Mouse (Mus musculus): Measurements from ENCODE around the gene Trmt112. TPM values are rescaled to one million over a fixed set of nuclear protein-coding genes. Genes with fewer than 3 reads are reported as not detected.

Gene Trmt112
- polyA plus RNA-seq, 1 experiment: 74.9 TPM

DNA sequence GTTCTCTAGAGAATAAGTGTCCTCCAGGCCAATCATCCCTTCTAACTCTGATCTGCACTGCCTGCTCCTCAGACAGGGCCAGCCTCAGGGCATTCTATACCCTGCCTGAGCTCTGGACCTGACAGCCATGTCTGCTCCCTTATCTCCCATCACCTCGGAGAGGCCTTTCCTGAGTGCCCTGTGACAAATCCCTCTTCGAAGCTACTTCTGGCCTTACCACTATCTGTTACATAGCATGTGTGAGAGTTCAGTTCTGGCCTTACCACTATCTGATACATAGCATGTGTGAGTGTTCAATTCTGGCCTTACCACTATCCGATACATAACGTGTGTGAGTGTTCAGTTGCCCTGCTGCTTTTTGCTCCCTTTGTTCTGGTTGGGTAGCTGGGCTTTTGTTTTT lies 5.8 kb downstream of the Trmt112 start:
- Histone ChIP-seq H3K27ac (ENCODE audit: insufficient read depth, low read length) (no peak overlapping the region), H3K4me3 (ENCODE audit: insufficient read depth, low read length) (no peak overlapping the region), H3K4me1 (ENCODE audit: control insufficient read depth, insufficient read depth, low read length) (peaks cover 5% of the 10 kb centered on the region; the same call in 1 of the 2 replicates)
- no peak for TF ChIP-seq CTCF (IDR thresholded peaks at IDR 0.05; ENCODE audit: borderline replicate concordance, insufficient read depth, low read length)
- no peak for TF ChIP-seq POLR2A (IDR thresholded peaks at IDR 0.05; ENCODE audit: low read depth, low read length)

DNA sequence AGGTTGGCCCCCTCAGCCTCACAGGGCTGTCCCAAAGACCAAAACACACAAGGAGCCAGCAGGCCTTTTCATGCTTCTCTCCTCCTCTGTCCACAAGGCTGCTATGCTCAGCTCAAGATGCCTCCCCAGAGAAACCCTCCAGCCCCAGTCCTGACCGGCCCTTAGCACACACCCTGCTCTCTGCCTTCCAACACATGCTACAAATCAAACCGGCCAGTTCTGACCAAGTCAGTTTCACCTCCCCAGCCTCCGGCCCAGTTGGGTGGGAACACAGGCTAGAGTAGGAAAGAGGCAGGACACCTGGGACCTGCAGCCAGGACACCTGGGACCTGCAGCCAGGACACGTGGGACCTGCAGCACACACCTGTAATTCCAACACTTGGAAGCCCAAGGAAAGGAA lies 7.0 kb downstream of the Trmt112 start:
- H3K27ac ChIP-seq (ENCODE audit: insufficient read depth, low read length): no peak overlapping the region
- TF ChIP-seq POLR2A (IDR thresholded peaks at IDR 0.05; ENCODE audit: low read depth, low read length): no peak

DNA sequence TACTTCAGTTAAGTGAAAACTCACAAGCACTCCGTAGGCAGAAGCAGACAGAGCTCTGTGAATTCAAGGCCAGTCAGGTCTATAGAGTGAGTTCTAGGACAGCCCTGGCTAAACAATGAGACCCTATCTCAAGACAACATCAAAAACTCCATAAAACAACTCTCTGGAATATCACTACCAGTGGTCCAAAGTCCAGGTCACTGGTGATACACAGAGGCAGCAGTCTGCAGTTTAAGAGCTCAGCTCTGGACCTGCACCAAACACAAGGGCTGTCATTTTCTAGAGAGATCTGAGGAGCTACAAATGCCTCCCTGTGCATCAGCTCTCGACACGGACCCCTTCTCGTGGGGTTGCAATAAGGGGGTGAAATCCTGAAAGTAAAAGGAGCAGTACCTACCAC lies 8.8 kb downstream of the Trmt112 start:
- TF ChIP-seq POLR2A (IDR thresholded peaks at IDR 0.05; ENCODE audit: low read depth, low read length): no peak
- no peak for TF ChIP-seq CTCF (IDR thresholded peaks at IDR 0.05; ENCODE audit: borderline replicate concordance, insufficient read depth, low read length)
- Histone ChIP-seq H3K4me3 (ENCODE audit: insufficient read depth, low read length) (no peak overlapping the region), H3K4me1 (ENCODE audit: control insufficient read depth, insufficient read depth, low read length) (peaks cover 11% of the 10 kb centered on the region; the same call in 1 of the 2 replicates), H3K27ac (ENCODE audit: insufficient read depth, low read length) (no peak overlapping the region)

More for the DNA sequence above, 7.0 kb downstream of the Trmt112 start:
- H3K4me1 ChIP-seq (ENCODE audit: control insufficient read depth, insufficient read depth, low read length): peaks cover 8% of the 10 kb centered on the region; the same call in 1 of the 2 replicates
- no peak overlapping the region for H3K4me3 ChIP-seq (ENCODE audit: insufficient read depth, low read length)

DNA sequence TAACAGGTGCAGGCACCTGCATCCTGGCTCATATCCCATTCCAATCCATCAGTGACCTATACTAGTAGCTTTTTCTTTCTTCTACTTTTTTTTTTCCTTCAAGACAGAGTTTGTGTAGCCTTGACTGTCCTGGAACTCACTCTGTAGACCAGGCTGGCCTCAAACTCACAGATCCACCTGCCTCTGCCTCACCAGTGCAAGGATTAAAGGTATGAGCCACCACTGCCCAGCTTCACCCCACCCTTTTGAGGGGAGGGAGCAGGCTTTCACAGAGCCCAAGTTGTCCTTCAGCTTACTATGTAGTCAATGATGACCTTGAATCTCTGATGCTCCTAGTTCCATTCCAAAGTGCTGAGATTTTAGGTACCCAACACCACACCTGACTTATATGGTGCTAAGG lies 9.9 kb downstream of the Trmt112 start:
- H3K4me3 ChIP-seq (ENCODE audit: insufficient read depth, low read length): no peak overlapping the region
- peaks cover 11% of the 10 kb centered on the region; the same call in 1 of the 2 replicates for H3K4me1 ChIP-seq (ENCODE audit: control insufficient read depth, insufficient read depth, low read length)
- TF ChIP-seq POLR2A (IDR thresholded peaks at IDR 0.05; ENCODE audit: low read depth, low read length) (no peak), CTCF (IDR thresholded peaks at IDR 0.05; ENCODE audit: borderline replicate concordance, insufficient read depth, low read length) (no peak)
- H3K27ac ChIP-seq (ENCODE audit: insufficient read depth, low read length): no peak overlapping the region

DNA sequence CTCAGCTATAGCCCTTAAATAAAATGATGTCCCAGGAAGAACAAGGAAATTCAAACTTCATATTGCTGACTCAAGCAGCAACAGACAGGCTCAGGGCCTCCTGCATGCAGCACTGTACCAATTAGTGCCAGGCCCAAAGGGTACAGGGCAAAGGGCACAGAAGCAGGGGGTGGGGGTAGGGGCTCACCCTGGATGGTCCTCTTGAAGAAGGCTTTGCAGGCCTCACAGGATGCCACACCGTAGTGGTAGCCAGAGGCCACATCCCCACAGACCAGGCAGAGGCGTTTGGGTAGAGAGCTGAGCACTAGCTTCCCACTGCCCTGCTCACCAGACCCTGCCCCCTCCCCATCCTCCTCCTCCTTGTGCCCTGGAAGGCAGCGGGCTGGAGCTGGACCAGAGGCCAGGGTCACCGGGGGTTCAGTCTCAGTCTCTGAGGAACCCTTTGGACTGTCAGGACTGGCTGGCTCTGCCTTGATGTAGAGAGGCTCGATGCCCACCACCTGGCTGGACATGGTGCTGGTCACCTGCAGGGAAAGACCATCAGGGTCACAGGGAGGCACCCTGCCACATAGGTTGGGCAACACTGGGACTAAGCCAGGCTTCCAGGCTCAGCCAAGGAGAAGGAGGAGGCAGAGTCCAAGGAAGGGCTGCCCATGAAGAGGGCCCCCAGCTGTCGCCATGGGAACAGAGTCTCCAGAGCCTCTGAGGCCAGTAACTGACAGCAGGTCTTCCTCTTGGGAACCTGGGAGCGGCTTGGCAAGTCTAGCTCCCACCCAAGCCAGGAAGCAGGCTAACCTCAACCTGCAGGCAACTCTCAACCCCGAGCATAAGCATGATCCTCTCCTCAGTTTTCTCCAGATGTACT lies 10.6 kb downstream of the Trmt112 start:
- Histone ChIP-seq H3K4me3 (ENCODE audit: insufficient read depth, low read length) (peak overlapping the region; percentile 84), H3K4me1 (ENCODE audit: control insufficient read depth, insufficient read depth, low read length) (peaks cover 11% of the 10 kb centered on the region; the same call in 1 of the 2 replicates), H3K27ac (ENCODE audit: insufficient read depth, low read length) (no peak overlapping the region)
- TF ChIP-seq POLR2A (IDR thresholded peaks at IDR 0.05; ENCODE audit: low read depth, low read length) (no peak), CTCF (IDR thresholded peaks at IDR 0.05; ENCODE audit: borderline replicate concordance, insufficient read depth, low read length) (no peak)

DNA sequence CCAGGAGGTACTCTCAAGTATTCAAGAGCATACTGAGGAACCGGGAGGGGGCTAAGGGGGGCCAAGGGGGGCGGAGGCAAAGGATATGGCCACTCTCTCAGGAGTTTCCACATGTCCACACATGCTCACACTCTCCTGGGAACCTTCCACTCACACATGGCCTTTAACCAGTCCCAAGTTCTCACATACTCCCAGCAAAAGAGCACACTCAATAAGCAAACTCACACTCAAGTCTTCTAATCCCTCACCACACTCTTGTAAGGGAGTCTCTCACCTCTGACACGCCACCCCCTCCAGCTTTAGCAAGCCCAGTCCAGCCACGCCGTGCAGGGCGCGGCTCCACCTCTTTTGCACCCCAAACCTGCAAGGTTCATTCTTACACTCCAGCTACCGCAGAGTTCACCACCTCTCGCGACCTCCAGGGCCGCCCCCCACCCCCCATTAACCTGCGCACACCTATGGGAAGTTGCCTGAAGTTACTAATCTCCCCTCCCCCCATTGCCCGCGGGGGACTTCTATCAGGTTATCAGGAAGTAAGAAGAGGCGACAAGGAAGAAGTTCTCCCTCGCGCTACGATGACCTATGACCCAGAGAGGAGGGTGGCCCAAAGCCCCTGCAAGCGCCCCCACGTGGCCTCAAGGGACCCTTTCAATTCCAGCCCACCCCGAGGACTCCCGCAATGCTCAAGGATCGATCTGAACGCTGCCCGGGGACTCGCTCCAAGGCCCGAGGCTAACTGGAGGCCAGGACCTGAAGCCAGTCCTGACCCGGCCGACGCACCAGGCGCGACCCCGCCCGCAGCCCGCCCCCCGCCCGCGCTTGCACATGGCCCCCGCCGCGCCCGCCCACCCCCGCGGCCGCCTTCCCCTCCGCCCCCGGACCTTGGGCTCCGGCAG lies 11.5 kb downstream of the Trmt112 start:
- TF ChIP-seq CTCF (IDR thresholded peaks at IDR 0.05; ENCODE audit: borderline replicate concordance, insufficient read depth, low read length) (no peak), POLR2A (IDR thresholded peaks at IDR 0.05; ENCODE audit: low read depth, low read length) (peak; percentile 55)
- H3K27ac ChIP-seq (ENCODE audit: insufficient read depth, low read length): peak overlapping the region; percentile 37
- peaks cover 11% of the 10 kb centered on the region; the same call in 1 of the 2 replicates for H3K4me1 ChIP-seq (ENCODE audit: control insufficient read depth, insufficient read depth, low read length)
- H3K4me3 ChIP-seq (ENCODE audit: insufficient read depth, low read length): peak overlapping the region; percentile 84

DNA sequence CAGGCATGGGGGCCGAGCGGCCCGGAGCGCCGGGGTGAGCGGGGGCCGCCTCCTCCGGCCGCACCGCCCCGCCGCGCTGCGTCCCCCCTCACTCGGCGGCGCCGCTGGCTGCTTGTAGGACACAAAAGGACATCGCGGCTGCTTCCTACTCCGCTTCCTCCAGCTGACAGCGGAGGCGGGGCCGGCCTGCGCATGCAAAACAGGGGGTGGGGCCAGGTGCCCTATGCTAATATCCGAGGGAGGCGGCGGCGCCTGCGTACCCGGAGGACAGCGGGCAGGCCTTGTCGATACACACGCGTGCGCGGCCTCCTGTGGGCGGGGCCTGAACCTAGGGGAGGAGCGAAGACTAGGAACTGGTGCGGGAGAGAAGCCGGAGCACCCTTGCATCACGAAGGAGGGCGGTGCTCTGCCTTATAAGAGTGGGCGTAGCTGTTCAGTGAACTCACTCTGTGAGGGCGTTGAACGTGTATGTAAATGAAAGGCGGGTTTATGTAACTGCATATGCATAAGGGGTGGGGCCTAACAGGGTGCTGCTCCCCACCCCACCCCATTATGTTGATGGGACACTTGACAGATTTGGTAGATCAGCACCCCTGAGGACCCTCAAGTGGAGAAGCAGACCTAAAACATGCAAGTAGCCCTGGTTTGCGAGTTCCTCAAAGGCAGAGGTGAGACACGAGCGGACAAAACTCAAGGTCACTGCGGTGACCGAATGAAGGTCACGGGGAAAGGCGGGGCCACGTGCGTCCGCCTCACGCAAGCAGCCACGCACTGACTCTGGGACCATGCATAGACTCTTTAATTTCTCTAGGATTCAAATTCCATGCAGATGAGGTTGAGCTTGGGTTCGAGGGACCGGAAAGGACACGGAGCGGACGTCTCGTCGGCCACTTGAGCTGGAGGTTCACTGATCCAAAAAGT lies 12.4 kb downstream of the Trmt112 start, which contains the start of gene Esrra:
Esrra (minus strand) TSS at position 167 of the 921 bp plus-strand sequence.
- H3K4me1 ChIP-seq (ENCODE audit: control insufficient read depth, insufficient read depth, low read length): peaks cover 11% of the 10 kb centered on the region; the same call in 1 of the 2 replicates
- H3K27ac ChIP-seq (ENCODE audit: insufficient read depth, low read length): peak within 1 kb of the TSS; percentile 37
- H3K4me3 ChIP-seq (ENCODE audit: insufficient read depth, low read length): peak within 1 kb of the TSS; percentile 84
- TF ChIP-seq CTCF (IDR thresholded peaks at IDR 0.05; ENCODE audit: borderline replicate concordance, insufficient read depth, low read length): no peak
- peak; percentile 33 for TF ChIP-seq POLR2A (IDR thresholded peaks at IDR 0.05; ENCODE audit: low read depth, low read length)

DNA sequence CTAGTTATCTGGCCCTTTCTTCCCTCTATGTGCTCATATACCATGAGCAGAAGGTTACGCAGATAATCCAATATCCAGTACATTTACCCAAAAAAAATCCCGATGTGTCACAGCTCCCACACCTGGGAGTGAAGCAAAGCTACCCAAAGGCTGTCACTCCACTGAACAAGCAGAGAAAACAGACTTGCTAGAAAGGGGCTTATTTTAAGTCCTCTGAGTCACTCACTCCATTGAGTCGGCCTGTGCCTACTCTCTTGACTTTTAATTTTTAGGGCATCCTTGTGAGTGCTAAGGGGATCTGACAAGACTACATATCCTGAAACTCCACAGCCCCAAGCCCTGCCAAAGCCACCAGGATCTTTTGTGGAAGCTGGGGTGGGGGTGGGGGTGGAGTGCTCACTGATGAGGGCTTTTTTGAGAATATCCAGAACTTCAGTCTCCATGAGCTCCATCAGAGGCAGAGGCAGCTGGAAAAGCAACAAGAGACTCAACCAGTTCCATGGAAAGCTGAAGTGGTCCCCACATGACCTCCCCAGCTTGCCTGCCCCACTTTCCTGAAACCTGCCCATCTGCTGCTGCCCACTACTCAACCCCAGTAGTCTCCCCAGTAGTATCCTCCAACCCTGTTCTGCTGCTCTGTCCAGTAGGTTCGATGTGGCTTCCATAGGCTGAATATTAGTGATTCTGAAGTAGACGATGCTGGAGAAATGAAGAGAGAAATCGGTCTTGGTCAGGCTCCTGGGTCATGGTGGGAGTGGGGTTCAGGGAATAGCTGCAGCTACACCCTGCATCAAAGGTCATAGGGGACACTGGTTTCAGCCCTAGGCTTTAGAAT lies 13.6 kb downstream of the Trmt112 start:
- TF ChIP-seq CTCF (IDR thresholded peaks at IDR 0.05; ENCODE audit: borderline replicate concordance, insufficient read depth, low read length) (no peak), POLR2A (IDR thresholded peaks at IDR 0.05; ENCODE audit: low read depth, low read length) (no peak)
- H3K27ac ChIP-seq (ENCODE audit: insufficient read depth, low read length): no peak overlapping the region
- H3K4me1 ChIP-seq (ENCODE audit: control insufficient read depth, insufficient read depth, low read length): peaks cover 11% of the 10 kb centered on the region; the same call in 1 of the 2 replicates
- H3K4me3 ChIP-seq (ENCODE audit: insufficient read depth, low read length): no peak overlapping the region

Measured in embryonic fibroblast, embryonic 13.5 days (primary cell).